Mouse (Mus musculus): ENCODE data around the gene Selenof. TPM values are rescaled to one million over a fixed set of nuclear protein-coding genes. Genes with fewer than 3 reads are reported as not detected.
"Not testable (repeated sequence)": the region's sequence is repeated elsewhere in the genome, so short reads cannot be mapped to it uniquely, and the experiment has no call there.

Gene Selenof
- polyA plus RNA-seq, 1 experiment from 2014 or later, result 619 TPM

GRCm38 (mm10) chr3:144605811-144606210, 35.7 kb downstream of the Selenof start:
- 69% methylated on average over 7 of the region's 7 CpGs for WGBS
- H3K9me3 ChIP-seq (ENCODE audit: control insufficient read depth, low read length); H3K27ac ChIP-seq (ENCODE audit: low read depth, low read length); H3K9ac ChIP-seq (ENCODE audit: low read depth, low read length); H3K4me3 ChIP-seq (ENCODE audit: low read length); H3K36me3 ChIP-seq (ENCODE audit: control insufficient read depth, insufficient read depth, low read length); ATAC-seq; H3K27me3 ChIP-seq (replicated peaks; ENCODE audit: control insufficient read depth, insufficient read depth, low read length); H3K4me2 ChIP-seq (ENCODE audit: low read length); H3K4me1 ChIP-seq (ENCODE audit: control insufficient read depth, insufficient read depth, low read depth, low read length): not testable (repeated sequence)

- Histone ChIP-seq H3K4me1 (ENCODE audit: control insufficient read depth, insufficient read depth, low read depth, low read length) (no peaks in the 10 kb centered on the region), H3K9me3 (ENCODE audit: control insufficient read depth, low read length) (no peaks in the 10 kb centered on the region), H3K9ac (ENCODE audit: low read depth, low read length) (no peak overlapping the region), H3K27ac (ENCODE audit: low read depth, low read length) (no peak overlapping the region), H3K4me3 (ENCODE audit: low read length) (no peak overlapping the region), H3K27me3 (replicated peaks; ENCODE audit: control insufficient read depth, insufficient read depth, low read length) (no peaks in the 10 kb centered on the region), H3K36me3 (ENCODE audit: control insufficient read depth, insufficient read depth, low read length) (no peaks in the 10 kb centered on the region), H3K4me2 (ENCODE audit: low read length) (no peak overlapping the region)
- 72% methylated on average over 4 of the region's 4 CpGs for WGBS
- no peak for ATAC-seq
These were observed 36.3 kb downstream of the Selenof start for GRCm38 (mm10) chr3:144606449-144606848.

- no peak overlapping the region for H3K4me3 ChIP-seq (ENCODE audit: low read length)
- H3K36me3 ChIP-seq (ENCODE audit: control insufficient read depth, insufficient read depth, low read length), result no peaks in the 10 kb centered on the region
- ATAC-seq, result no peak
- no peak overlapping the region for H3K4me2 ChIP-seq (ENCODE audit: low read length)
- H3K9me3 ChIP-seq (ENCODE audit: control insufficient read depth, low read length), result no peaks in the 10 kb centered on the region
- no peaks in the 10 kb centered on the region for H3K27me3 ChIP-seq (replicated peaks; ENCODE audit: control insufficient read depth, insufficient read depth, low read length)
- H3K27ac ChIP-seq (ENCODE audit: low read depth, low read length), result no peak overlapping the region
- peaks cover 2% of the 10 kb centered on the region; the same call in 1 of the 2 replicates for H3K4me1 ChIP-seq (ENCODE audit: control insufficient read depth, insufficient read depth, low read depth, low read length)
- WGBS, result 95% methylated on average over 5 of the region's 5 CpGs
- no peak overlapping the region for H3K9ac ChIP-seq (ENCODE audit: low read depth, low read length)
These were observed 38.0 kb downstream of the Selenof start for GRCm38 (mm10) chr3:144608090-144608489.

- H3K4me2 ChIP-seq (ENCODE audit: low read length), result no peak overlapping the region
- H3K36me3 ChIP-seq (ENCODE audit: control insufficient read depth, insufficient read depth, low read length), result no peaks in the 10 kb centered on the region
- peaks cover 2% of the 10 kb centered on the region; the same call in 1 of the 2 replicates for H3K4me1 ChIP-seq (ENCODE audit: control insufficient read depth, insufficient read depth, low read depth, low read length)
- no peak for ATAC-seq
- no peaks in the 10 kb centered on the region for H3K9me3 ChIP-seq (ENCODE audit: control insufficient read depth, low read length)
- H3K9ac ChIP-seq (ENCODE audit: low read depth, low read length), result no peak overlapping the region
- H3K27ac ChIP-seq (ENCODE audit: low read depth, low read length), result no peak overlapping the region
- H3K27me3 ChIP-seq (replicated peaks; ENCODE audit: control insufficient read depth, insufficient read depth, low read length), result no peaks in the 10 kb centered on the region
- WGBS, result 48% methylated on average over 5 of the region's 5 CpGs
- H3K4me3 ChIP-seq (ENCODE audit: low read length), result no peak overlapping the region
These were observed 40.7 kb downstream of the Selenof start for GRCm38 (mm10) chr3:144610759-144611158.

GRCm38 (mm10) chr3:144611626-144612271, 41.6 kb downstream of the Selenof start:
- H3K27ac ChIP-seq (ENCODE audit: low read depth, low read length), result no peak overlapping the region
- no peaks in the 10 kb centered on the region for H3K9me3 ChIP-seq (ENCODE audit: control insufficient read depth, low read length)
- no peak overlapping the region for H3K9ac ChIP-seq (ENCODE audit: low read depth, low read length)
- no peak overlapping the region; the same call in 1 of the 2 replicates for H3K4me2 ChIP-seq (ENCODE audit: low read length)
- no peaks in the 10 kb centered on the region for H3K27me3 ChIP-seq (replicated peaks; ENCODE audit: control insufficient read depth, insufficient read depth, low read length)
- peaks cover 5% of the 10 kb centered on the region; the same call in 1 of the 2 replicates for H3K4me1 ChIP-seq (ENCODE audit: control insufficient read depth, insufficient read depth, low read depth, low read length)
- H3K36me3 ChIP-seq (ENCODE audit: control insufficient read depth, insufficient read depth, low read length), result no peaks in the 10 kb centered on the region
- peak; percentile 9; the same call in 1 of the 2 replicates for ATAC-seq
- 43% methylated on average over 8 of the region's 8 CpGs for whole genome bisulfite sequencing
- H3K4me3 ChIP-seq (ENCODE audit: low read length), result no peak overlapping the region

- H3K4me1 ChIP-seq (ENCODE audit: control insufficient read depth, insufficient read depth, low read depth, low read length), result peaks cover 8% of the 10 kb centered on the region; the same call in 1 of the 2 replicates
- no peak overlapping the region for H3K27ac ChIP-seq (ENCODE audit: low read depth, low read length)
- H3K4me2 ChIP-seq (ENCODE audit: low read length), result no peak overlapping the region
- no peaks in the 10 kb centered on the region for H3K36me3 ChIP-seq (ENCODE audit: control insufficient read depth, insufficient read depth, low read length)
- no peaks in the 10 kb centered on the region for H3K9me3 ChIP-seq (ENCODE audit: control insufficient read depth, low read length)
- H3K27me3 ChIP-seq (replicated peaks; ENCODE audit: control insufficient read depth, insufficient read depth, low read length), result no peaks in the 10 kb centered on the region
- 70% methylated on average over 6 of the region's 6 CpGs for WGBS
- H3K4me3 ChIP-seq (ENCODE audit: low read length), result no peak overlapping the region
- no peak; the same call in 1 of the 2 replicates for ATAC-seq
- H3K9ac ChIP-seq (ENCODE audit: low read depth, low read length), result no peak overlapping the region
These were observed 42.3 kb downstream of the Selenof start for GRCm38 (mm10) chr3:144612382-144612781.

- Histone ChIP-seq H3K4me3 (ENCODE audit: low read length) (no peak overlapping the region), H3K9me3 (ENCODE audit: control insufficient read depth, low read length) (no peaks in the 10 kb centered on the region), H3K4me2 (ENCODE audit: low read length) (no peak overlapping the region), H3K27me3 (replicated peaks; ENCODE audit: control insufficient read depth, insufficient read depth, low read length) (no peaks in the 10 kb centered on the region), H3K9ac (ENCODE audit: low read depth, low read length) (no peak overlapping the region), H3K4me1 (ENCODE audit: control insufficient read depth, insufficient read depth, low read depth, low read length) (peaks cover 8% of the 10 kb centered on the region; the same call in 1 of the 2 replicates), H3K27ac (ENCODE audit: low read depth, low read length) (no peak overlapping the region), H3K36me3 (ENCODE audit: control insufficient read depth, insufficient read depth, low read length) (no peaks in the 10 kb centered on the region)
- ATAC-seq, result no peak
- 88% methylated on average over 6 of the region's 6 CpGs for WGBS
These were observed 44.2 kb downstream of the Selenof start for GRCm38 (mm10) chr3:144614277-144614676.

- Histone ChIP-seq H3K27ac (ENCODE audit: low read depth, low read length) (no peak overlapping the region), H3K4me2 (ENCODE audit: low read length) (no peak overlapping the region), H3K9me3 (ENCODE audit: control insufficient read depth, low read length) (no peaks in the 10 kb centered on the region), H3K4me3 (ENCODE audit: low read length) (no peak overlapping the region), H3K4me1 (ENCODE audit: control insufficient read depth, insufficient read depth, low read depth, low read length) (peaks cover 8% of the 10 kb centered on the region; the same call in 1 of the 2 replicates), H3K27me3 (replicated peaks; ENCODE audit: control insufficient read depth, insufficient read depth, low read length) (no peaks in the 10 kb centered on the region), H3K36me3 (ENCODE audit: control insufficient read depth, insufficient read depth, low read length) (no peaks in the 10 kb centered on the region), H3K9ac (ENCODE audit: low read depth, low read length) (no peak overlapping the region)
- no peak for ATAC-seq
- WGBS, result 77% methylated on average over 10 of the region's 10 CpGs
These were observed 44.6 kb downstream of the Selenof start for GRCm38 (mm10) chr3:144614698-144615097.

GRCm38 (mm10) chr3:144615459-144615858, 45.4 kb downstream of the Selenof start:
- no peak overlapping the region for H3K4me2 ChIP-seq (ENCODE audit: low read length)
- H3K27ac ChIP-seq (ENCODE audit: low read depth, low read length), result no peak overlapping the region
- H3K9ac ChIP-seq (ENCODE audit: low read depth, low read length), result no peak overlapping the region
- peaks cover 8% of the 10 kb centered on the region; the same call in 1 of the 2 replicates for H3K4me1 ChIP-seq (ENCODE audit: control insufficient read depth, insufficient read depth, low read depth, low read length)
- no peaks in the 10 kb centered on the region for H3K36me3 ChIP-seq (ENCODE audit: control insufficient read depth, insufficient read depth, low read length)
- H3K9me3 ChIP-seq (ENCODE audit: control insufficient read depth, low read length), result no peaks in the 10 kb centered on the region
- 73% methylated on average over 9 of the region's 9 CpGs for WGBS
- H3K27me3 ChIP-seq (replicated peaks; ENCODE audit: control insufficient read depth, insufficient read depth, low read length), result no peaks in the 10 kb centered on the region
- ATAC-seq, result no peak
- no peak overlapping the region for H3K4me3 ChIP-seq (ENCODE audit: low read length)
